Mouse (Mus musculus) adrenal gland, postnatal 25 days (tissue): ENCODE measurements at regions not wholly inside any gene's neighbourhood (a gene's known extent, or its start where the extent isn't known, plus 50 kb on each side); places are given as distances from the start of the nearest gene placed in this dataset.
"Not testable (repeated sequence)": the region's sequence is repeated elsewhere in the genome, so short reads cannot be mapped to it uniquely, and the experiment has no call there.

Experiments used
- DNase-seq: peaks from one replicate; pipeline ENCODE4 v3.0.0; 2021; ENCODE audit warnings: mixed read lengths

DNA sequence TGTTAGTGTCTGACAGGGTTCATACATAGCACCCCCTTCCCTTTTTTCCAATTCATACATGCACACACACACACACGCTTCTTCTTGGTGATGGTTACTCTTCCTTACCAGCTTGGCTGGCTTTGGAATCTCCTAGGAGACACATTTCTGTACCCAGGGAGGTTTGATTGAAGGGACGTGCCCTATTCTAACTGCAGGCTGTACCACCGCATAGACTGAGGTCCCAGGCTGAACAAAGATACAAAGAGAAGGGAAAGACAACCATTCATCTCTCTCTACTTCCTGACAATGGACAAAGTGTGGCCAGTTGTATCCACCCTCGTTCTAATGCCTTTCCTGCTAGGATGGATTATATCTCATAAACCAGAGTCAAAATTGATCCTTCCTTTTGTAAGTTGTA is 100.0 kb downstream of the Raet1d start:
- not testable (repeated sequence) for DNase-seq

DNA sequence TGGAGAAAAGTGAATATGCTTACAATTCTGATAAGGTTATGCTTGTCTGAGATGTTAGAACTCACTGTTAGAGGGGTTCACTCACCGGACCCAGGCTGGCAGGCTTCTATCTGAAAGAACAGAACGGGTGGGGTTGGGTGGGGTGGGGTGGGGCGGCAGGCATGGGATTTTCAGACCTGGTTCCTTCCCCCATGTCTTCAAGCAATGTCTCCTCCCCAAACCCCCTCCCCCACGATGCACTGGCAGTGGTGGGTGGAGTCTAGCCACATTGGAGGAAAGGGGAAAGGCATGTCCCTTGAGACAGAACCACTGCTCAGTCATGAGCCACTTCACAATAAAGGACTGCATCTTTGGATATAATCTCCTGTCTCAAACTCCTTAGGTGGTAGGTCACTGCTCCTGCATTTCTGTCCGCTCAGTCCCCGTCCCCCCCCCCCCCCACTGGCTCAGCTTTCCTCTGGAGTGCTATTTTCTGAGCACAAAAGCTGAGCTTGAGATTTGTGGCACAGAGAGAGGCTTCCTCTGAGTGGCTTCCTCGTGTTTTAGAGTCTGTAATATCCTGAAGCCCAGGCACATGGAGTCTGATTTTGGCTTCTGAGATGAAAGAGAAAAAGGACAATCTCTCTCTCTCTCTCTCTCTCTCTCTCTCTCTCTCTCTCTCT is 100.6 kb downstream of the Raet1d start:
- not testable (repeated sequence) for DNase-seq

DNA sequence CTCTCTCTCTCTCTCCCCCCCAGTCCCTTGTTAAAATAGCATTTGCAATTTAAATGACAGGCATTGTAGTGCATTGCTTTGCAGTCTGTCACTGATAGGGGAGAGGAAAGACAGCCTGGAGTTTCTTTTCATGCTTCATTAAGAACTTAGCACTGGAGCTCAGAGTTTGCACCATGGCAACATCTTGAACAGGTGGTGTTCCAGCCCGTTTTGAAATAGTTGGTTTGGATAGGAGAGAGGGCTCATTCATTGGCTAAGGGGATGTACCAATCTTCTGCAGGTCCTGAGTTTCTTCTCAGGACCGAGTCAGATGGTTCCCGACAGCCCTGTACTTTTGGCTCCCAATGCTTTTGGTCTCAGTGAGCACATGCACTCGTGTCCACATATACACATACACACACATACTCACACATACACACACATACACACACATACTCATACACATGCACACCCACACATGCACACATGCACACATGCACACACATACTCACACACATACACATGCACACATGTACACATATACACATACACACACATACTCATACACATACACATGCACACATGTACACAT is 101.2 kb downstream of the Raet1d start:
- not testable (repeated sequence) for DNase-seq

DNA sequence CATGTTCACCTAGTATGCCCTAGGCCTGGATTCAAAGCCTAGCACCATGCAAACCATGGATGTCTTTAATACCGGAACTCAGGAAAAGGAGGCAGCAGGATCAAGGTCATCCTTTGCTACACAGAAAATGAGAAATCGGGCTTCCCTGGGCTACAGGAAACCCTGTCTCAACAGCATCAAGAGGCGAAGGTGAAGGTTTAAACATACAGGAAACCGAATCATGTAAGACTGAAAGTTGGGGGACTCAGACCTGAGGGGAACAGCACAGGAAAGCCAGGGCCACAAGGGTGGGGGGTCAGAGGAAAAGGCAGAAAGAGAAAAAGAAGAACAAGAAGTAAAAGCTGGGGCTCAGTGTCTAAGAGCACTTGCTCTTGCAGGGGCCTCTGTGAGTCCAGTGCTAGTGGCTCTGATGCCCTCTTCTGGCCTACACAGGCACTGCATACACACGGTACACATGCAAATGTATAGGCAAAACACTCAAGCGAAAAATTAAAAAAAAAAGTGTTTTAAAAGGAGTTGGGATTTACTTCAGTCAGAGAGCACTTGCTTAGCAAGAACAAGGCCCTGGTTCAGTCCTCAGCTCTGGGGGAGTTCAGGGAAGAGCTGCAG is 111.5 kb downstream of the Raet1d start:
- not testable (repeated sequence) for DNase-seq

DNA sequence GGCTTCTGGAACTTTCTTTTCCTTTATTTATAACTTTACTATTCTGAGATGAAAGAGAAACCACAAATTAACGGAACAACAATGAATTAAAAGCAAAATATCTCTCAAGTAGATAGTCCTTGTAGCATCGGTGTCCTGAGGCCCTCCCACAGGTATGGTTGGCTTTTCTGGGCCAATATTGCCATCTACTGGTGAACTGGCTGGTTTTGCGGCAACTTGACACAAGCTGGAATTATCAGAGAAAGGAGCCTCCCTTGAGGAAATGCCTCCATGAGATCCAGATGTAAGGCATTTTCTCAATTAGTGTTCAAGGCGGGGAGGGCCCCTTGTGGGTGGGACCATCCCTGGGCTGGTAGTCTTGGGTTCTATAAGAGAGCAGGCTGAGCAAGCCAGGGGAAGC is 119.5 kb downstream of the Raet1d start:
- peak; percentile 9 for DNase-seq

DNA sequence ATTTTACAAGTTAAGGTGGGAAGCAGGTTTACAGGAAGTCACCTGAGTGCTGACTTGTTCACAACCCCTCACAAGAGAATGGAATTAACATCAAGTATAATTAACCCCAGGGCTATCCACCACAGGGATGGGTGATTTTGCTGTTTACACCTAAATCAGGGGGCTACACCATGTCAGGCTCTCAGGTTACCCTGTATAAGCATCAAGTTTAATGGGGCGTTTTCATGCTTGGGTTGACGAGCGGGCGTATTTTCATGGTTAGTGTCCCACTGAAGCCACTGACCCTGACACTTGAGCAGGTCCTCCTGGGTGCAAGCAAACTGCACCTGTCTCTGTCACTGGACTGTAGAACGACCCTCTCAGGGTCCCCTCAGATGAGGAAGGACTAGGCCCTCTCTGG is 126.7 kb downstream of the Raet1d start:
- DNase-seq: not testable (repeated sequence)

DNA sequence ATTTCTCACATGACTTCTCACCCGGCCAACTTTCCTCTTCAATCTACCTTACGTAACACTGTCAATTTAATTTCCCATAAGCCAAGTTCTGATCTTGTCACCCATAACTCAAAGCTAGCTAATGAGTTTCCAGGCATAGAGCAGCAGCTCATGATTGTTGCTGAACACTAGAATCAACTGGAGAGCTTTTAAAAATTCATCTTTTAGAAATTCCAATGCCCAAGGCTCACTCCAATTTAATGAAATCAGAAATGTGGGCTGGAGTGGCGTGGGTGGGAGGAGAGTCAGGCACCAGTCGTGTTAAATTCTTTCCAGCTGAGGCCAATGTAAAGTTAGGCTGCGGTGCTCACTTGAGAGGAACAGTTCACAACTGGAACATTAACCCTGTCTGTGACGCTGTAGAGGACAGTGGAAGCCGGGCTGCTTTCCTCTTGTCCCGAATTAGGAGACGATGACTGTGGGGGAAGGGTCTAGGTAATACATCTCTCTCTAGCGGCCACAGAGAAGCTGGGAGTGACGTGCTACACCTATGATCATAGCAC is 131.5 kb downstream of the Raet1d start:
- not testable (repeated sequence) for DNase-seq

DNA sequence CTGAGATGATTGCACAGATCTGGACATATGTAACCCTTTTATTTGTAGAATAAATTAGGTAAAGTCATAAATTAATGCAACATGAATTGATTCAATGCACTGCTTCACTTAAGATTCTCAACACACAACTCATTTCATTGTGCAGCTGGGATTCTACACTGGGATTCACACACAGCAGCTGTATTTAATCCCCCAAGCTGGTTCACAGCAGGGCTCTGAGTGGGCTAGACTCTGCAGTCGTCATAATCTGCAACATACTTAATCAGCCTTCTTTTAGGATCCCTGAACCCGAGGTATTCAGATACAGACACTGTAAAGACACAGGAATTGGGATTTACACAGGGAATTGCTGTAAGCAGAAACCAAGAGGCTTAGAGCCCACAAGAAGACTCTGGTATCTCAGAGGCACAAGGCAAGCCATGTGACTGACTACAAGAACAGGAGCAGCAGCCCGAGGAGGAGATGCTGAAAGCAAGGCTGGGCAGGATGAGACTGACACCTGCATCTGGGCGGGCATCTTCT is 135.7 kb downstream of the Raet1d start:
- DNase-seq: no peak
